Mouse (Mus musculus): ENCODE data around the gene Sfn. TPM values are rescaled to one million over a fixed set of nuclear protein-coding genes. Genes with fewer than 3 reads are reported as not detected.

Gene Sfn
- 24.2 TPM for polyA plus RNA-seq (2017; shearing (Covaris generic))

DNA sequence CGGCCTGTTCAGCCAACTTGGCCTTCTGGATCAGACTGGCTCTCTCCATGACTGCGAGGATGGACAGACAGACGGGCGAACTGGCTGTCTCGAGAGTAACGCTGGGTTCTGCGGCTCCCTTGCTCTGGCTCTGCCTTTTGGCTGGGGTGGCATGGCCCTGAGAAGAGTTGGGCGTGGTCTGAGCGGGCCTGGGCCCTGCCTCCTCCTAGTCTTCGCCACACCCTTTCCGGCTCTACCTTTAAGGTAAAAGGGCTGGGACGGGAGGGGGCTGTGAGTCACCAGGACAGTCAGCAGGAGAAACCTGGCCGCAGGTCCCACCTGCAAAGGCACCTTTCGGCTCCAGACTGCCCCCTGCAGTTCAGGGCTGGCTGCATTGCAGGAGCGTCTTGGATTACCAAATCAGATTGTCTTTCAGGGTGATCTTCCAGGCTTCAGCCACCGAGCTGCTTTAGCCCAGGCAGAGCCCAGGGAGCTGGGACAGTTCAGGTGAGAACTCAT lies at the start of gene Sfn:
TSS of gene Sfn (minus strand) at position 448 of the 498 bp plus-strand sequence.

DNA sequence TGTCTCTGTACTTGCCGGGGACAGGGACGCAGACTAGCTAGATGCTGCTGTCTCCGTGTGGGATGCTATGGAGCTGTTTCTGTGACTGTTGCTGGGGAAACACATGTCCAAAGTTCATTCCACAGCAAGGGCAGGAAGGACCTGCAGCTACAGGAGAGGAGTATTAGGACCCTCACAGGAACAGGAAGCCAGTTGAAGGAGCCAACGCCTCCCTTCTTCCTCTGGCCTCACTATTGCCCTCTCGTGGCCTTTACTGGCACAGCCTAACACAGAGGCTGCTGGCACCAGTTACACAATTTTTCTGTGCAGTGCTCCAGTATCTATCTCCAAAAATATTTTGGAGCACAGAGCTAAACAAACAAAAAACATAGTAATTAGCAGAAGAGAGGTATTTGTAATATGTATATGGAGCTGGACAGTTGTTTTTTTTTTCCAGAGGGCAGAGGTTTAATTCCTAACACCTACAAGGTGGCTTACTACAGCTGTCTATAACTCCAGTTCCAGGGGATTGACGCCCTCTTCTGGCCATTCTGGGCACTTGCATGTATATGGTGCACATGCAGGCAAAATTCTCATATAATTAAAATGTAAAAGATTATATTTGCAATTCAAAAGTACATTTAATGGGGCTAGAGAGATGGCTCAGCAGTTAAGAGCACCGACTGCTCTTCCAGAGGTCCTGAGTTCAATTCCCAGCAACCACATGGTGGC lies 48.2 kb upstream of the Sfn start, which contains the start of gene Zdhhc18:
TSS of gene Zdhhc18 (minus strand) at position 166 of the 711 bp plus-strand sequence.

DNA sequence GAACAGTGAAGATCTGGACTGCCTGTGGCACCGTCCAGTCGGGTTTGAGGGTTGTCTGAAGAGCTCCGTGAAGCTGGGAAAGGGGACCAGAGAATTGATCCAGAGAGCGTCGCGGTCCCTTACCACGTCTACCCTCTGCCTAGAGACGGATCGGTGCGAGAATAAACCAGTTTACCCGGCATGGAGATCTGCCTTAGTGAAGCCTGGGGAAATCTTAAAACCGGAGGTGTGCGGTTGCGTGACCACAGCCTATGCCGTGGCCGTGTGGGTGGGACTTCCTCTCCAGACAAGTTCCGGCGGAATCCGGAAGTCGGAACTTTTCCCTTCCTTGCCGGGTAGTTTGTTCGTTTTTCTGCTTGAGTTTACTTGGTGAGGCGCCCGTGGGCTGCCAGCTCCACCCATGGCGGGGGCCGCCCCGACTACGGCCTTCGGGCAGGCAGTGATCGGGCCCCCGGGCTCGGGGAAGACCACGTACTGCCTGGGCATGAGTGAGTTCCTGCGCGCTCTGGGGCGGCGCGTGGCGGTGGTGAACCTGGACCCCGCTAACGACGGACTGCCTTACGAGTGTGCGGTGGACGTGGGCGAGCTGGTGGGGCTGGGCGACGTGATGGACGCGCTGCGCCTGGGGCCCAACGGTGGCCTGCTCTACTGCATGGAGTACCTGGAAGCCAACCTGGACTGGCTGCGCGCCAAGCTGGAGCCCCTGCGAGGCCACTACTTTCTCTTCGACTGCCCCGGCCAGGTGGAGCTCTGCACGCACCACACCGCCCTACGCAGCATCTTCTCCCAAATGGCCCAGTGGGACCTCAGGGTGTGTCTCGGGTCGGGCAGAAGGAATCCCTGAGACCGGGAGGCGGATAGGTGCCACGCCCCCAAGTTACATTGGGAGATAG lies 17.7 kb downstream of the Sfn start, which contains the start of gene Gpn2:
TSS of gene Gpn2 (plus strand) at position 304 of the 893 bp plus-strand sequence.

DNA sequence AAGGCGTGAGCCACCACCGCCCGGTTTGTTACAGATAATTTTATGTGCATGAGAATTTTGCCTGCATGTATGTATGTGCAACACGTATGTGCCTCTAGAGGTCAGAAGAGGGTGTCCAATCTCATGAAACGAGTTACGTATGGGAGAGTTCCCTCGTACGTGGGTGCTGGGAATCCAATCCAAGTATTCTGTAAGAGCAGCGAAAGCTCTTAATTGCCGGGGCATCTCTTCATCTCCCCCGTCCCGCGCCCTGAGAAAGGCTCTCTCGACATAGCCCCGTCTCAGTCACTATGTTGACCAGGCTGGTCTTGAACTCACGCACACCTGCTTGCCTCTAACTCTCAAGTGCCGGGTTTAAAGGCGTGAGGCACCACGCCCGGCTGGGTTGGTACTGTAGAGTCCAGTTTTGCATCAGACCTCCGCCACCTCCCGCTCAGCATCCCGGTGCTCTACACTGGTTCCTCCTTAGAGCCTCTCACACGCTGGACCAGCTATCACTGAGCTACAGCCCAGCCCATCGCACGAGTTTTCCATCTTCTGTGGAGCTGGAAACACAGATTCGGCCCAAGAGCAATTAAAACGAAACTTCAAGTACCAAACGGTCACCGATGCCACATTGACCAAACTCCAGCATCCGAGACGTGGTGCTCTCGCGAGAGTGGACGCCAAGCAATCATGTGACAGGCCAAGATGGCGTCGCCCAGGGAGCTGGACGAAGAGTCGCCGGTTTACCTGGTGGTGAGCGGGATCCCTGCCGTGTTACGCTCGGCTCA lies 27.7 kb downstream of the Sfn start, which contains the start of gene Gpatch3:
TSS of gene Gpatch3 (plus strand) at position 676 of the 773 bp plus-strand sequence.

DNA sequence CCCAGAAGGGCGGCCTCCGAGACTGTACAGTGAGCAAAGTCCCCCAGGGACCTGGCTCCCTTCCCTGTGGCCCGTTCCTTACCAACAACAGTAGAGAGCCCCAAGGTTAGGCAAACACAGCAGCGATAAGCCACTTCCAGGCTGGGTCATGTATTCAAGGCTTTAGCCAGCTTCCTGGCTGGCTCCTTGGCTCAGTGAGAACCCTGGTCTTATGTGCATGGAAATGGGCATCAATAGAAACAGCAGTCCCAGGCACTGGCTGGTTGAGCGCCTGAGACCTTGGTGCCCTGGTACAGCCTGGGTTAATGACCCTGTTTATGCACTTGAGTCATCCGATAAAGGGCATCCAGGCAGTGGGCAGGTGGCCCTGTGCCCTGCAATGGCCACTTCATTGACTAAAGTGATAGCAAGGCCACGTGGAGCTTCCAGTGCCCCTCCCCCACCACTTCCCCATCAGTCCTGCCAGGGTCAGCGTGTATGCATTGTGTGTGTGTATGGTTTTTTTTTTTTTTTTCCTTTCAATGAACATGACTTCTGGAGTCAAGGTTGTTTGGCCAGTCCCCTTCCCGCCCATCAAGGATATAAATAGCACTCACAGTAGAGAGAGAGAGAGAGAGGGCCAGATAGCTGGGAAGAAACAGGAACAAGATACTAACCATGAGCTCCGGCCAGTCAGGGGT lies 49.1 kb downstream of the Sfn start, which contains the start of gene Nr0b2:
TSS of gene Nr0b2 (plus strand) at position 609 of the 680 bp plus-strand sequence.

Other genes with a start within 250 kb of the Sfn start
- 4.2 TPM for gene Wdtc1, start 248.7 kb downstream of the Sfn start, polyA plus RNA-seq (2017; shearing (Covaris generic))
- gene Slc9a1, start 232.5 kb downstream of the Sfn start, polyA plus RNA-seq (2017; shearing (Covaris generic)) = 16.2 TPM
- 0.33 TPM for gene Tent5b, start 122.0 kb downstream of the Sfn start, polyA plus RNA-seq (2017; shearing (Covaris generic))
- gene Trnp1, start 103.6 kb downstream of the Sfn start, polyA plus RNA-seq (2017; shearing (Covaris generic)) = not detected
- gene Kdf1, start 83.2 kb downstream of the Sfn start, polyA plus RNA-seq (2017; shearing (Covaris generic)) = 0.67 TPM
- 115 TPM for gene Nudc, start 56.2 kb downstream of the Sfn start, polyA plus RNA-seq (2017; shearing (Covaris generic))
- gene Nr0b2, start 48.8 kb downstream of the Sfn start, polyA plus RNA-seq (2017; shearing (Covaris generic)) = not detected
- gene Gpatch3, start 27.4 kb downstream of the Sfn start, polyA plus RNA-seq (2017; shearing (Covaris generic)) = 21.9 TPM
- gene Gpn2, start 17.8 kb downstream of the Sfn start, polyA plus RNA-seq (2017; shearing (Covaris generic)) = 8.4 TPM
- 301 TPM for gene Zdhhc18, start 48.0 kb upstream of the Sfn start, polyA plus RNA-seq (2017; shearing (Covaris generic))
- 17.0 TPM for gene Pigv, start 70.5 kb upstream of the Sfn start, polyA plus RNA-seq (2017; shearing (Covaris generic))
- 36.3 TPM for gene Arid1a, start 154.6 kb upstream of the Sfn start, polyA plus RNA-seq (2017; shearing (Covaris generic))